Mouse (Mus musculus) cerebellum, adult (tissue): ENCODE measurements around the gene Serpina3i.
"Not testable (repeated sequence)": the region's sequence is repeated elsewhere in the genome, so short reads cannot be mapped to it uniquely, and the experiment has no call there.

ENCODE experiments used
- ATAC-seq: cut with Nextera tagmentation; 2 replicates; pipeline ENCODE4 v1.9.2; 2017; ENCODE audit warnings: mild to moderate bottlenecking, moderate library complexity, mixed read lengths; ENCODE audit not compliant: insufficient number of reproducible peaks, low FRiP score, low TSS enrichment

The Serpina3i gene

DNA sequence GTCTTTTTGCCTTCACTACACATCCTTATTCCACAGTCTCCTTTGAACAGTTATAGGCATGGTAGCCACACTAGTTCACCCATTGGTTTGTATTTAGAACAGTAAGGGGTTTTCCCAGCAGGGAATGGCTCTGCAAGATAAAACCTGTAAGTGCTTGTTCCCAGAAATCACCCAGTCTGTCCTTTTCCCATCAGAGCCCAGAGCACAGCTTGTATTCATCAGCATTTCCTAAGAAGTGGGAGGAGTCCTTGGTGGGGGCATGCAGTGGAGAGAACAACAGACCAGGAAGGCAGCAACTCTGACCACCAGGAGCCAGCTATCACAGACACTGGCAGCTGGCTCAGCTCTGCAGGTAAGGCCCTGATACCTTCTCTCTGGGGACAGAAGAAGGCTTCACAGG lies at the start of gene Serpina3i:
Gene Serpina3i, plus strand, starts transcription at position 260 of the 400 bp plus-strand sequence.
- no peak for ATAC-seq

- ATAC-seq = no peak
These were observed 49.1 kb upstream of the Serpina3i start for GRCm38 (mm10) chr12:104213689-104214444.

- ATAC-seq = no peak
These were observed 48.5 kb upstream of the Serpina3i start, which contains the start of gene Serpina3f for GRCm38 (mm10) chr12:104214445-104214753. Gene Serpina3f, plus strand, starts transcription at chr12:104214544.

GRCm38 (mm10) chr12:104215249-104215648 lies 47.7 kb upstream of the Serpina3i start:
- ATAC-seq = no peak

GRCm38 (mm10) chr12:104221616-104222015 lies 41.3 kb upstream of the Serpina3i start:
- ATAC-seq = no peak

DNA sequence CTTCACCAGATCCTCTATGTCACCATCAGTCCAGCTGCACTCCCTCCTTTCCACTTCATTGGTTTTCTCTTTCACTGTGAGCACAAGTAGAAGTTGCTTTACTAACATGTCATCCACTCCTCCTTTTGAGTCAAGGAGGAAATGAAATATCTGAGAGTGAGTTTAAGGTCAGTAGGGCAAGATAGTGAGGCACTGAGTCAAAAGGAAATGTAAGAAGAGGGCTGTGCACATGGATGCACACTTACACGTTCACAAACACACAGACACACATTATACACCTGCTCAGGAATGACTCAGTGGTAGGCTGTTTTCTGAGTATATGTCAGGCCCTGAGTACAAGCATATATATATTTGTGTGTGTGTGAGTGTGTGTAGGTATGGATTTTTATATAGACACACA lies 39.2 kb upstream of the Serpina3i start:
- ATAC-seq = no peak

DNA sequence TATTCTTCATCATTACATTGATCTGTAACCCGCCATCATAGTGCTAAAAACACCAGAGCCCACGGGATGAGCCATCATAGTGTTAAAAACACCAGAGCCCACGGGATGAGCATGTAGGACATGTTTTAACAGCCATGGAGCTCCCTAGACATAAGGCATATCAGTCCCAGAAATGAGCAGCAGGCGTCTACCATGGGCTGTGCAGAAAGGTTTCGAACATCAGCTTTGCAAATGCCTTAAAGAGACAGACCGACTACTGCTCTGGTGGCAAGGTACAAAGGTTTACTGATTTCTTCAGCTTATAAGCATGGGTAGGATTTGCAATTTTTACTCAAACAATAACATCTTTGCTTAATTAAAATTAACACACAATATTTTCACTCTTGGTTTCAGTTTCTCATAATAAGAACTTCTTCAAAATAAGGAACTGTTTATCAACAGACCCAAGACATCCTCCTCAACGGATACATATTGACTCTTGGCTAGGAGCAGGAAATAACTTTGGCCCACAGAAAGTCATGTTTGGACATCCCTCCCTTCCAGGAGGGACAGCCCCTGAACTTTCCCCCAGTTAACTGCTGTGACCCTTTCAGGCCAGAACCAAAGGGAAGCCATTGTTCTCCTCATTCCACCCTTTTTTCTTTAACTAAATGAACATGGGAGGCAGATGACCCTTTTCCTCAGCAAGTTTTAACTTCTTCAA lies 38.2 kb upstream of the Serpina3i start:
- ATAC-seq = no peak

GRCm38 (mm10) chr12:104230762-104231161 lies 32.2 kb upstream of the Serpina3i start:
- no peak for ATAC-seq

- no peak for ATAC-seq
These were observed 27.0 kb upstream of the Serpina3i start, which contains the start of gene Serpina3g for GRCm38 (mm10) chr12:104235915-104236314. Gene Serpina3g, plus strand, starts transcription at chr12:104236245.

- ATAC-seq = not testable (repeated sequence)
These were observed 24.9 kb upstream of the Serpina3i start for GRCm38 (mm10) chr12:104238048-104238447.

DNA sequence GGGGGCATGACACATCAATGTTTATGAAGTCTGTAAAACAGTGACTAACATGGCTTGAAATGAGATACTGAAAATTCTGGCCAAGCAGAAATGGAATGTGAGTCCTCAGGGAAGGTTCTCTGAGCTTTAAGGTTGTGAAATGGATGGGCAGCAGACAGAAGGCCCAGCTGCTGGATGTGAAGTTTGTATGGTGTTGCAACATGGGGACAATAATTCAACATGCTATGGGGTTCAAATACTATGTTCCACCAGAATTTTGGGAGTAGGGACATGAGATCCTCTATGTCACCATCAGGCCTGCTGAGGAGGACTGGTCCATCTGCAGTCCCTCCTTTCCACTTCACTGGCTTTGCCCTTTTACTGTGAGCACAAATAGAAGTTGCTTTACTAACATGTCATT lies 19.6 kb upstream of the Serpina3i start:
- ATAC-seq = no peak

- no peak for ATAC-seq
These were observed 17.8 kb upstream of the Serpina3i start for GRCm38 (mm10) chr12:104245092-104245491.

DNA sequence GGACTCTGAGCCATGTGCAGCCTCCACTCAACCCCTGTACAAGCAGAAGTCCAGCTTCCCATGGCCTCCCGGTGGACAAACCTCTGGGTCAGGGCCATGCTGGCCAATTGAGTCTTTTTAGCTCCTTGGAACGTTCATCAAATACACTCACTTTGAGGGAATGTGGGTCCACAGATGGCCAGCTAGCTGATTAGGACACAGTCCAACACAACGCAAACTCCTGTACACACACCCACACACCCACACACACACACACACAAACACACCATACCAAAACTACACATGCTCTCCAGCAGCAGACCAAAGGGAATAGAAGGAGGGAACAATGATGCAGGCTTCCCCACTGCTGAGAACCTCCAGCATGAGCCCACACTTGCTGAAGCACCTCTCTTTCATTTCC lies 17.3 kb upstream of the Serpina3i start:
- ATAC-seq = no peak

DNA sequence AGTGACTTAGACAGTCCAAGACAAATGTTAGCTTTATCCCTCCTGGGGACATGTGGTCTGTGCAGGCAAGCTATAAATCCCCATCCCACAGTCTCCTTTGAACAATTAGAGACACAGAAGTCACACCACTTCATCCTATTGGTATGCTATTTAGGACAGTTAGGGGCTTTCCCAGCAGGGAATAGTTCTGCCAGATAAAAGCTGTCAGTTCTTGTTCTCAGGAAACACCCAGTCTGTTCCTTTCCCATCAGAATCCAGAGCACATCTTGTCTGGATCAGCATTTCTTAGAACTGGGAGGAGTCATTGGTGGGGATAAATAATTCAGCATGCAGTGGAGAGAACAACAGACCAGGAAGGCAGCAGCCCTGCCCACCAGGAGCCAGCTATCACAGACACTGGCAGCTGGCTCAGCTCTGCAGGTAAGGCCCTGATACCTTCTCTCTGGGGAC lies 15.3 kb upstream of the Serpina3i start:
- no peak for ATAC-seq

GRCm38 (mm10) chr12:104248231-104248630 lies 14.7 kb upstream of the Serpina3i start:
- ATAC-seq = no peak

DNA sequence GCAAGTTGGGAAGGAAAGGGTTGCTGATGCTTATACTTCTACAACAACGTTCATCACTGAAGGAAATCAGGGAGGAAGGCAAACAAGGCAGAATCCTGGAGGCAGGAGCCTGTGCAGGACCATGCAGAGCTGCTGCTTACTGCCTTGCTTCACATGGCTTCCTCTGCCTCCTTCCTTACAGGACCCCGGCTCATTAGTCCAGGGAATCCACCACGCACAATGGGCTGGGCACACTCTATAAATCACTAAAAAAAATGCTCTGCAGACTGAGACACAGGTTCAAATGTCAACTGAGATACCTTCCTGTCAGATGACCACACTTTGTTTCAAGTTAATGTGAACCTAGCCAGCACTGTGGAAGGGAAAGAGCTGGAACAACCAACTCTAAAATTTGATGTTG lies 1.9 kb upstream of the Serpina3i start:
- no peak for ATAC-seq

DNA sequence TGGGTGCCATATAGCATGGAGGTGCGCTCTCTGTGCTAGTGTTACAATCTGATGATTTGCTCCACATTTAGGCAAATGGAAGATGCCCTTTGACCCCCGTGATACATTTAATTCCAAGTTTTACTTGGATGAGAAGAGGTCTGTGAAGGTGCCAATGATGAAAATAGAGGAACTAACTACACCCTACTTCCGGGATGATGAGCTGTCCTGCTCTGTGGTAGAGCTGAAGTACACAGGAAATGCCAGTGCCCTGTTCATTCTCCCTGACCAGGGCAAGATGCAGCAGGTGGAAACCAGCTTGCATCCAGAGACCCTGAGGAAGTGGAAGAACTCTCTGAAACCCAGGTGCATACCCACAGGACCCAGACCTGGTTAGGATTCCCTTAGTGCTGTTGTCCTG lies 3.5 kb downstream of the Serpina3i start:
- no peak for ATAC-seq

DNA sequence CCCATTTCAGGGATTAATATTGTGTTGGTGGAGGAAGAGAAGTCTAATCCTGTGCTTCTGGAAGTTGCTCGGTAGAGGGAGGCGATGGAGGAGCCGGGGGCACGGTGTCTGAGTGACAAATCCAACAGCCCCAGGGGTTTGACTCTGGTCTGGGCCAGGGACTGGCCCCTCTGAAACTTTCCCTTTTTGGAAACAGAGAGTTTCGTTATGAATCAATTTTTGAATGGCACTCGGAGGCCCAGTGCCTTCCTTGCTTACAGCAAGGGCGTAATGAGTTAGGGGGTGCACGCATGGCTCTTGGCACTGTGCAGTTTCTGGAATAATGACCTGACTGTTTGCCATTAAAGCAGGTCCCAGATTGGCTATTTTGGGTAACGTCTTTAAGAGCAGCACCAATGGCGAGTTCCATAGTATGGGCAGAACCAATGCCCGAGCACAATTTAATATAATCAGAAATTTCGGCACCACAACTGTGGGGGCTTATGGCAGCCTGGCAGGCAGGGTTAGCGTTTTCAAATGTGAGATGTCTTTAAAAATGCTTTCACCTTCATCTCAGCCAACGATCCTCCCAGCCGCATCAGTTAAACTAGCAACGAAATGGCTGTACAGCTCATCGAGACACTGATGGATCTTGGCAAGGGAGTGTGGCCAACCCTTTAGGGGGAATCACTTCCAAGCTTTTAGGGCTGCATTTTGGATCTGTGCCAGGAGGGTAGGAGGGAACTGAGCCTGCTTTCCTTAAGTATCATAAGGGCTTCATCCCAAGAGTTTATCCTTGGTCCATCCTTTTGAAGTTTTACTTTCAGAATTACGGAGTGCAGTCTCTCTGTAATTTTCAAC lies 15.5 kb downstream of the Serpina3i start:
- ATAC-seq = no peak

GRCm38 (mm10) chr12:104279056-104279435 lies 16.1 kb downstream of the Serpina3i start:
- no peak for ATAC-seq

- ATAC-seq = no peak
These were observed 20.5 kb downstream of the Serpina3i start for GRCm38 (mm10) chr12:104283380-104283779.

- ATAC-seq = no peak
These were observed 25.4 kb downstream of the Serpina3i start for GRCm38 (mm10) chr12:104288336-104288735.
